Mouse (Mus musculus) spleen, postnatal 4 days (tissue): Measurements from ENCODE around the gene Agap1.

Experiments used
- DNase-seq, 2 experiments: peaks; one replicate each; pipeline ENCODE4 v3.0.0; 2022; ENCODE audit warnings: low spot score in 2 of 2

Gene Agap1

DNA sequence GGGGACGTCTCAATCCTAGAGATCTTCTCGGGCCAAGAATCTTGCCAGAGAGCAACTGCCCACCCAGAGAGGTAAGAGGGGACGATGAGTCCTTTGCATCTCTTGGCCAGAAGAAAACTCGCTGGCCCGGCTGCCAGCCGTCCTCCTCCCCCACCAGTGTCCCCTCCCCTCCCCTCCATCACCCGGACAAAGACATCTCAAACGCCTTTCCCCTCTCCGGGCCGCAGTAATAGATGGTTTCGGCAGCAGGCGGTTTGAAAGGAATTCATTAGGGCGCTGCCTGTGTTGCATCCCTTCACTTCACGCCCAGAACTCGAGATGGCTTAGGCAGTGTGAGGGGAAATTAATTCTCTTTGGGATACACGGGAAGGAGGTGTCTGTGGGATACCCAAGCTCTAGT is 478.0 kb downstream of the Agap1 start:
- DNase-seq, result no peak

DNA sequence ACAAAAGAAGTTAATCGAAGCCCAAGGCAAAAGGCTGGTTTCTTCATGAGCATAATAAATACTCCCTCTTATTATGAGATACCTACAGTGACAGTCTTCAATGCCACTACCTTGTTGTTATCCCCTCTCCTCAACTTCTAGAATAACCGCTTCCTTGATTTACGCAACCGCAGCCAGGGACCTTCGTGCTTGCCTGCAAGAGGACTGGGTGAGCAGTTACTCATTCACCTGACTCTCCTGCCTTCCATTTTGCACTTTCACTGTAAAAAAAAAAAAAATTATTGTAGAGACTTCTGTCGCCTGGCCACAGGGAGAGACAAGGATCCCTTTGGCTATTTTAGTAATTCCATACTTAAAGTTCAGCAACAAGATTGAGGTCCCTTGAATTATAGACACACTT is 478.4 kb downstream of the Agap1 start:
- no peak for DNase-seq

DNA sequence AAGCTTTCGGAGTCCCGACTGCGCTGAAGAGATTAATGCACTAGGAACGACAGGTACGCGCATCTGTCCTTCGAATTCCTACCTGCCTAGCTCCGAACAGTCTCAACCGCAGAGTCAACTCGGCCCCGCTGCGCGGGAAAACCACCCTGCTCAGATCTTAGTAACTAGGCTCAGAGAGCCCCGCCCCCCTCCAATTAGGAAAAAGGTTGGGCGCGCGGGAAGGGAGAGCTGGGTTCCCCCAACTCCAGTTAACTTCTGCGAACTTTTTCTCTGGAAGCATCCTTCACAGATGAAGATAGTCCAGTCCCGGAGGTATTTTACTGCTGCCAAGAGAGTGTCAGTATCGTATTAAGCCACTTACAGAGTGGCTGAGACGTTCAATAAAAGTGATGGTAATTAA is 479.2 kb downstream of the Agap1 start:
- no peak for DNase-seq

GRCm38 (mm10) chr1:89934316-89935260 is 480.0 kb downstream of the Agap1 start:
- DNase-seq, result no peak

DNA sequence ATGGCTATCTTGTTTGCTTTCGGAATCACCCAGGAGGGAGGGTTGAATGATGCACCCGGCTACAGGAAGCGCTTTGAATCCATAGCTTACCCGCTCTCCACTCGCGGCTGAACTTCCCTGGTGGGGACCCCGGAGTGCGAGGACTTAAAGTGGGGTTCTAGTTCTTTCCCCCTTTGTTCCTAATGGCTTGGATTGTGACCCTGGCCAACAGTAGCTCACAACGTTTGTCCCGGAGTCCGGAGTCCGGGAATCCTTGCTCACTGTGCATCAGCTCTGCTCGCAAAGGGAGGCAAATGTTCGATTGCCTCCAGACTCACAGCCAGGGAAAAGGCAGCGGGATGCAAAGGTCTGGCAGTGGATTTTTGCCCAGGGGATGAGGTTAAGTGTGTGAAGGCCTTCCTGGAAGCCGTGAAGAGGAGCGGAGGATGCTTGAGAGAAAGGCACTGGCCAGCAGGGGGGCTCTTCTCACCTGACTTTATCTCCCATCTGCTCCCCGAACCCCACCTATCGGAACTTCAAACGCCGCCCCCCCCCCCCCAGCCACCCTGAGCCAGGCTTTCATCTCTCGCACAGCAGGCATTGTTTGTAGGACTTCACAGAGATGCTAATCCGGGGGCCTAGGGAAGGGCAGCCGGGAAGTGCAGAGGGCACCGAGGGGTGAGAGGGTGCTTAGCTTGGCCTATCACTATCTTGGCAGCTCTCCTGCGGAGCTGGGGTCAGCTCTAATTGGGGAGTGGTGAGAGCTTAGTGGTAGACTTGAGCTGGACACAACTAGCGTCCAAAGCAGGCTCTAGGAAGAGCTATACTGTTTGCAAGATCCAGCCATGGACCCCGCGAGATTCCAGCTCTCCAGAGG is 481.1 kb downstream of the Agap1 start:
- DNase-seq, result no peak

GRCm38 (mm10) chr1:89938884-89939595 is 484.4 kb downstream of the Agap1 start:
- DNase-seq, result no peak

DNA sequence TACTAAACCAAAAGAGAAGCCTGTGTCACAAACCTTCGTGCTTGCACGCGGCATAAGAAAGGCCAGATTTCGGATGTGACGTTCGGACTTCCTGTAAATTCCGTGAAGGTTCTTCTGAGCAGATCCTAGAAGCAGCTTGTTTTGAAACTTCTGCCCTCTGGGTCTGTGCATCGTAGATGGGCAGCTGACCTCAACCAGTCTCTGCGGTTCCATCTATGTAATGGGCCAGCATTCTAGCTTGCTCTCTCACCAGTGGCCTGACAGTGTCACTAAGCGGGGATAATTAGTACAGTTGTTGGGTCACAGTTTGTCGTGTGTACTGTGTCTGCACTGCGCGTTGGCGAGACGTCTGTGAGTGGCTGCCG is 485.0 kb downstream of the Agap1 start:
- DNase-seq, result no peak

DNA sequence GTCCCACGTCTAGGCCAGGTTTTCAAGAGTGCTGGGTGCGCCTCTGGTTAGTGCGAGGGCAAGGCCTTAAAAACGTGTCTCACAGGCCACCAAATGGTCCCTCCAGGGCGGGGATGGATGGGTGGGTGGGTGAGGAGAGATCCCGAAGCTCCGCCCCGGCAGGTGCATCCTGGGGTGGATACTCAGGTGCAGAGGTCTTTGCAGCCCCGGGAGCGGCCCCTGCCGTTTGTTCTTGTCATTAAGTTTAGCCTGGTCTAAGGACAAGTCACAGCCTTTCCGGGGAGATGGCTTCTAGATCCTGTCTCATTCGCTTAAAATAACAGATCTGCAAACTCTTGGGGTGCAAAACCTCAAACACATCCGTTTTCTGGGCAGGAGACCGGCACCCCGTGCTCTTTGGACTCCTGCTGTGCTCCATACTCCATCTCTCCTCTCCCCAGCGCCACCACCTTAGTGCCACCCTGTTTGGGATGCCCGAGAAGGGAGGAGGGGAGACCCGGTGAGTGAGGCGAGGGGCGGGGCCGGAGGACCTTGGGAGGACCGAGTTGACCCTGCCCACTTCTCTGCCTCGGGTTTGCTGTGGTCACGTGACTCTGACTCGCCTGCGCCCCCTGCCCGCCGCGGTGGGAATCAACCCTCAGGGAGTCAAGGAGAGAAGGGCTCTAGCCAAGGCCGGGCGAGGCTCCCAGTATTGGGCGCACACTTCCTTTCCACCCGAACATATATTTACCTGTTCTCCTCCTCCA is 485.5 kb downstream of the Agap1 start:
- peak; percentile 66 to 81 for DNase-seq

DNA sequence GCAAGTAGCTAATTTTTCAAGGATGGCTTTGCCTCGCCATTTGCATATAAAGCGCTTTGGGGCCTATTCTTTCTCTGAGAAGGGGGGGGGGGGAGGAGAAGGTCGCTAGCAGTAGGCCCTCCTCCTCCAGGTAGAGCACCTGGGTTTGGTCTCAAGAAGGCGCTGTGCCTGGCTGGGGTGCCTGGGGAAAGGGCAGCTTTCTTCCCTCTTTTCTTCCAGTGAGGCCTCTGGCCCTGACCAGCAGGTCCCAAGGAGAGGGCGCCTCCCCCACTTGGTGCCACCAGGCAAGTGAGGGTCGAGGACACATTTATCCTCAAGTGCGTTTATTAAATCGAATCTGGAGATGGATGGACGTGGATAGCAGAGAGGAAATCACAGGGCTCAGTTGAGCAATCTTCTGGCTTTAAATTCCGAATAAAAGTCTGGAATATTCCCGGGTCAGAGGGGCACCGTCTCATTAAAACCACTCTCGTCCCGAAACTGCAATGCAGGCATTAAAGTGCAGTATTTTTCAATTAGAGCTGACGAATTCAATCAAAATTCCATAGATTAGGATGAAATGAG is 486.4 kb downstream of the Agap1 start:
- DNase-seq, result no peak

DNA sequence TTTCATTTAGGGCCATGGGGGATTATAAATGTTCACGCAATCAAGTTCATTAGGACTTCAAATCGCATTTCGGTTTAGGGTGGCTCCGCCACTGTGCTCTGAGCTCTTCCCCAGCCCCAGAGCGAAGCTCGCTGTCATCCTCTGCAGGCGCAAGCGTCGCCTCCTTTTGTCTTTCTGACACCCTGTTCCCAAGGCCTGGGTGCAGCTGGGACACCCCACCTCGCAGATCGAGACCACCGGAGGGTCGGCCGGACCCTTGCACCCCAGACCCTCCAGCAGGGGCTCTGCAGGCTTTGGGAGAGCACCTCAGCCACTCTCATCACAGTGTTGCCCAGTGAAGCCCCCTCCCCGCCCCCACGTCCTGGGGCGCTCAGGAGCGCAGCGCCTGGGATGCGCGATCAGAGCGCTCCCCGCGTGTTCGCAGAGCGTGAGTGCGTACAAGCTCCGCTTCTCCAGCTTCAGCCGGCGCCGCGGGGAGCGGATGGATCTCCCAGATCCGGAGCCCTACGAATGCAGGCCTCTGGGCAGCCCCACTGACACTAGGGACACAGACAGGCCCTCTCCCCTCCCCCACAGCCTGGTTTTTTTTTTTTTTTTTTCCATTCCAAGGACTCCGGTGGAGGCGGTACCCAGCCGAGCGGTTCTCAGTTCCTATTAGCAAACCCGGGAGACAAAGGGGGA is 487.2 kb downstream of the Agap1 start:
- DNase-seq, result no peak

DNA sequence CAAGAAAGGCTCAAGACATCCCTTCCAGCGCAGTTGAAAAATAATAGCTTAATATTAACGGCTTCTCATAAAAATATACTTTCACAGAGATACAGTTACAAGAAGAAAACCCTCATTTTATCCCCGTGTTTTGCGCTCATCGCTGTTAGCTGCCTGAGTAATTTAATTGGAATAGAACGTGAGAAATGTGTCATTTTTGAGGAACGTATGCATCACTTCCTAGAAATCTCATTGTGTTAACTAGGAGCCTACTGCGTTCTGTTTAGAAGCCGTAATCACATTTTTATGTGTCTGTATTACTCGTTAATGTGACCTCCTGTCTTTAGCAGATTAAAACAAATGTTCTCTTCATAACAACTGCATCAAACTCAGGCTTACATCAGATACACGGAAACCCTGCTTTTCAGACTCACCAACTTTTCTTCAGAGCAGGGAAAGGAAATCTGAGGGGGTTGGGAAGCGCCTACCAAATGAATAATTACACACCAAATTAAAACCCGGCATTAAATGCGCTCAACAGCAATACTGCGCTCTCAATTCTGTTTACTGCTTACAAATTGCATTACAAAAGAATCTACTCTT is 487.9 kb downstream of the Agap1 start:
- no peak for DNase-seq

DNA sequence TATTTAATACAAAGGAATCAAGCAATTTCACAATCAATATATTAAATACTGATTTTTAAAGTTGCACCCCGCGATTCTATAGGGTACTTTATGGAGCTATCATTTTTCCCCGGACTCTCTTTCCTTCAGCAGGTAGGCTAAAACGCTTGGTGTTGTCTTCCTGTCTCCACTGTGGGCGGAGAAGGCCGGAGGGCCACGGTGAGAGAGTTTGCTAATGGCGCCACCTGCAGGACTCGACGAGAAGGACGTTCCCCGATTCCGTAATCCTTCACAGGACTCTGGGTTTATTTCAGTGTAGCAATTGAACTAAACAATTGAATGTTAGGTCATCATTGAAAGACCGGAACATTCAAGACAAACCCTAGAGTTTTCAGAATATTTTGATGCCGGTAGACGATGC is 488.6 kb downstream of the Agap1 start:
- DNase-seq, result peak; percentile 41 to 77
